Mouse (Mus musculus): ENCODE measurements around the gene Tcp11l1.

Gene Tcp11l1

GRCm38 (mm10) chr2:104711585-104712485 lies at the start of gene Tcp11l1:
Gene Tcp11l1 (minus strand): TSS chr2:104712169.
- peak; percentile 72 for DNase-seq (ENCODE audit: low spot score)

GRCm38 (mm10) chr2:104750611-104751010 lies 38.6 kb upstream of the Tcp11l1 start:
- no peak for DNase-seq (ENCODE audit: low spot score)

- peak; percentile 41 for DNase-seq (ENCODE audit: low spot score)
Observed at GRCm38 (mm10) chr2:104748652-104749183, 36.7 kb upstream of the Tcp11l1 start.

GRCm38 (mm10) chr2:104746251-104746650 lies 34.3 kb upstream of the Tcp11l1 start:
- peak; percentile 32 for DNase-seq (ENCODE audit: low spot score)

GRCm38 (mm10) chr2:104743971-104744370 lies 32.0 kb upstream of the Tcp11l1 start:
- peak; percentile 75 for DNase-seq (ENCODE audit: low spot score)

GRCm38 (mm10) chr2:104743160-104743559 lies 31.2 kb upstream of the Tcp11l1 start:
- DNase-seq (ENCODE audit: low spot score) = peak; percentile 85

- peak; percentile 92 for DNase-seq (ENCODE audit: low spot score)
Observed at GRCm38 (mm10) chr2:104742741-104743064, 30.7 kb upstream of the Tcp11l1 start, which contains the start of gene Depdc7. Gene Depdc7 (minus strand): TSS chr2:104742878.

GRCm38 (mm10) chr2:104741896-104742740 lies 30.1 kb upstream of the Tcp11l1 start:
- DNase-seq (ENCODE audit: low spot score) = no peak

GRCm38 (mm10) chr2:104741015-104741758 lies 29.2 kb upstream of the Tcp11l1 start:
- no peak for DNase-seq (ENCODE audit: low spot score)

GRCm38 (mm10) chr2:104740248-104740949 lies 28.4 kb upstream of the Tcp11l1 start:
- no peak for DNase-seq (ENCODE audit: low spot score)

- DNase-seq (ENCODE audit: low spot score) = no peak
Observed at GRCm38 (mm10) chr2:104739691-104740090, 27.7 kb upstream of the Tcp11l1 start.

GRCm38 (mm10) chr2:104736241-104736640 lies 24.3 kb upstream of the Tcp11l1 start:
- no peak for DNase-seq (ENCODE audit: low spot score)

- DNase-seq (ENCODE audit: low spot score) = peak; percentile 48
Observed at GRCm38 (mm10) chr2:104732562-104733256, 20.7 kb upstream of the Tcp11l1 start.

GRCm38 (mm10) chr2:104732033-104732444 lies 20.1 kb upstream of the Tcp11l1 start:
- DNase-seq (ENCODE audit: low spot score) = peak; percentile 29

- DNase-seq (ENCODE audit: low spot score) = no peak
Observed at GRCm38 (mm10) chr2:104727369-104727768, 15.4 kb upstream of the Tcp11l1 start.

GRCm38 (mm10) chr2:104722021-104722420 lies 10.1 kb upstream of the Tcp11l1 start:
- no peak for DNase-seq (ENCODE audit: low spot score)

GRCm38 (mm10) chr2:104717827-104718226 lies 5.9 kb upstream of the Tcp11l1 start:
- DNase-seq (ENCODE audit: low spot score) = no peak

GRCm38 (mm10) chr2:104717231-104717735 lies 5.3 kb upstream of the Tcp11l1 start:
- no peak for DNase-seq (ENCODE audit: low spot score)

GRCm38 (mm10) chr2:104716279-104716678 lies 4.3 kb upstream of the Tcp11l1 start, which contains the start of gene Pin1rt1:
Gene Pin1rt1 (minus strand): TSS chr2:104716379.
- DNase-seq (ENCODE audit: low spot score) = no peak

GRCm38 (mm10) chr2:104714254-104714691 lies 2.3 kb upstream of the Tcp11l1 start:
- DNase-seq (ENCODE audit: low spot score) = no peak

Data from yolk sac, embryonic 10.5 days (tissue).